Mouse (Mus musculus): Measurements from ENCODE around the gene Gm21992.

DNA sequence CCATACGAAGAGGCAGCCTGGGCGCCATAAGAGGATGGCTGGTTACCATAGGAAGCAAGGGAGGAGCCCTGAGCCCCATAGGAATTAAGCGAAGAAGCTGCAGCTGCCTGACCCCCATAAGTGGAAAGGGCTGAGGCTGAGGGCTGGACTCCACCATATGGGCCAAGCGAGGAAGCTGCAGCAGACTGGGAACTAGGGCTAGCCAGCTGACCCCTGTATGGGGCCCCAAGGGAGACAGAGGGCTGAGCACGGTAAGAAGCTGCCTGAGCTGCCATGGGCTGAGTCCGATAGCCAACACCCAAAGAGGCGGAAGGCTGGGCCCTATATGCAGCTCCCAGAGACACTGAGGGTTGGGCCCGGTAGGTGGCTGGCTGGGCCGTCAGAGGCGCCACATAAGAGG lies 8.1 kb downstream of the Gm21992 start:
- no peak for TF ChIP-seq CTCF (IDR thresholded peaks at IDR 0.05; ENCODE audit: low read depth, low read length)
- TF ChIP-seq POLR2A (IDR thresholded peaks at IDR 0.05; ENCODE audit: borderline replicate concordance, low read depth, low read length): no peak
